Mouse (Mus musculus) brain, embryonic 18.5 days (tissue): Measurements from ENCODE around the gene Rpl10a.

Experiments used
- DNase-seq: peaks from one replicate; pipeline ENCODE4 v3.0.0-alpha.2; 2012; ENCODE audit warnings: low read depth, low spot score

The Rpl10a gene

DNA sequence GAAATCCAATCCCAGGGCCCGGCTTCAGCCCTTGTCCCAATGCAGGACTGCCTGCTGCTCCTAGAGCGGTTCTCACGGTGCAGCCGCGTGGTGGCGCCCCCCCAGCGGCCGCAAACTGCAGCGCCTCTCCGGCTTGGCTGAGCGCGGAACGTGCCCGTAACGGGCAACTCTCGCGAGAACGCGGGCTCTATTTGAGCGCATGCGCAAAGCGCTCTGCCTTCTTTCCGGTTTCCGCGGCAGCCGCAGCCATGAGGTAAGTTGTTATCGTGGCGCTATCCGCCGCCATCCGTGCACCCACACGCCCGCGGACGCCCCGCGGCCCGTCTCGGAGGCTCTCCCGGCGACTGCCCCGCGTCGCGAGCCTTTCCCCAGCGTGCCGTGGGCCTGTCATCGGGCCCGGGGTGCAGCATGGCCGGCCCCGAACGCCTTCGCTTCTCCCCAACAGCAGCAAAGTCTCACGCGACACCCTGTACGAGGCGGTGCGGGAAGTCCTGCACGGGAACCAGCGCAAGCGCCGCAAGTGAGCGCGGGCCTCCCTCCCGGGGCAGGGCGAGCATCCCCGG, at the start of gene Rpl10a:
TSS of gene Rpl10a (plus strand) at position 106 of the 563 bp plus-strand sequence.
- peak; percentile 89 for DNase-seq

DNA sequence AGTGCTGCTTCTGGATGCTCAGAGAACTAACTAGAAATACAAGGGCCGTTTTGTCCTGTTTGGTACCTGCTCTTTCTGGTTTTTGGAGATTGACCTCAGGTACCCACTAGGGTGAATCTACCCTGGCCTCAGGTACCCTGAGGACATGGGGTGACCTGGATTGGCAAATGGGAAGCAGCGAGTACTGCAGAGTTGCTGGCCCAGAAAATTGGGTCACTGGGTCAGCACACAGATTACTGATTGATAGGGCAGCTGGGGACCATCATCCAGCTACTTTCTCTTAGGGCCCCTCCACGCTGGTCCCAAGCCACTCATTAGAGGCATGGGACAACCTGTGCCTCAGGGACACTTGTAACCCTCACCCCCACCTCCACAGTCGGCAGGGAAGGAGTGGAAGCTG, 49.0 kb upstream of the Rpl10a start:
- DNase-seq, result no peak

DNA sequence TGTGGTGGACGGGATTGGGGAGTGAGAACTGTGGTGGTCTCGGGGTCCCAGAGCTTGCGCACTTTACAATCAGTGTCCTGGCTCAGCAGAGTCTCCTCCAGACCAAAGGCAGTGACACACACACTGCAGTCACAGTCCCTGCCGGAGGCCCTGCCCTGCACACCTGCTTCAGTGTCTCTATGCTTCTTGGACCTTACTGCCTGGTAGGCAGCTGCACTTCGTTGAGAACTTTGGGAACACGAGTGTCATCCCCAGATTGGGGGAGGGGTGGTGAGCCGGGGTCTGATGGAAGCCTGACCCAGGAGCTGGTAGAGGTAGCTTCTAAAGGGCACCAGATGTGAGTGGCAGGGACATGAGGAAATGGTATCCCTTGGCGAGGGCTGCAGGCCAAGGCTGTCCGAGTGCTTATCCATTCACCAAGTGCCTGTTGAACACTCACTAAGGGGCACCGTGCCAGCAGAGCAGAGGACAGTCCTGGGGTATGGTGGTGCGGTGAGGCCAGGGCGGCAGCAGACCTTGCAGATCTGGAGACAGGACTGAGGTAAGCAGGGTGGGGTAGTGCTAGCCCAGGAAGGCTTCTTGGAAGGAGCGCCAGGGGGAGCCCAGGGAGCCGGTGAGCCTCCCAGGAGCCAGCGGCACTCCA, 48.4 kb upstream of the Rpl10a start:
- no peak for DNase-seq

DNA sequence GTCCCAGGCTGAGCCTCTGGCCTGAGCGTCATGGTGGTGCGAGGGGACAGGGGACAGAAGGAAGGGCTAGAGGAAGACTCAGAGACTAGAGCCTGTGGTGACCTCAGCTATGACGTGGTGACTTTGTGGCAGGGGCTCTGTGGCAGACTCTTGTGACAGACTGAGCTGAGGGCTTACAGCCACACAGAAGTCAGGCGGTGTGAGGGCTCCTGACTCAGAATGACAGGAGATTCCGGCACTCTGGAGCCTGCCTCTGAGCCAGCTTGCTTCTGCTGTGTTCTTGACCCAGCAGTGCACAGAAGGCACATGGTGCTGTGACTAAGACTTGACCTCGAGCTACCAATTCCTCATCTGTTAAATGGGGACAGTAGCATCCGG, 47.9 kb upstream of the Rpl10a start:
- no peak for DNase-seq

DNA sequence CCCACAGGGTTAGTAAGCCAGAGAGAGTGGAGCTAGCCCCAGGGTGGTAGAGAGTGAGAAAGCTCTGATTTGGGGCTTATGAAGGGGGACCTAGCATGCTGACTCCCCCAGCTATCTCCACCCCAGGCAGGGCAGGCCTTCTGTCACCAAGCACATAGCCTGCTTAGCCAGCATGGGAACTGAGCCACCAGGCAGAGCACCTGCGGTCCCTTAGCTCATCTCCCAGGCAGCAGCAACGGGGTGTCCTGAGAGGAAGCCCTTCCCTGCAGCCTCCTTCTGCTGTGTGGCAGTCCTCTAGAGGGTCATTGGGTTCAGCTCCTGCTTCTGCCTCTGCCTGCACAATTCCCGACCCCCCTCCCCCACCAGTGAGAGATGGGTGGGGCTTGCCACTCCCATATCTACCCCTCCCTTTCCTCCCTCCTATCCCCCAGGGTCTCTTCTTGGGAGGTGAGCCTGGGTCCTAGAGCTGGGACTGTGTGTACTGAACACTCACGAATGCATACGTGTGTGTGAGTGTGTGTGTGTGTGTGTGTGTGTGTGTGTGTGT, 47.4 kb upstream of the Rpl10a start:
- DNase-seq, result no peak

DNA sequence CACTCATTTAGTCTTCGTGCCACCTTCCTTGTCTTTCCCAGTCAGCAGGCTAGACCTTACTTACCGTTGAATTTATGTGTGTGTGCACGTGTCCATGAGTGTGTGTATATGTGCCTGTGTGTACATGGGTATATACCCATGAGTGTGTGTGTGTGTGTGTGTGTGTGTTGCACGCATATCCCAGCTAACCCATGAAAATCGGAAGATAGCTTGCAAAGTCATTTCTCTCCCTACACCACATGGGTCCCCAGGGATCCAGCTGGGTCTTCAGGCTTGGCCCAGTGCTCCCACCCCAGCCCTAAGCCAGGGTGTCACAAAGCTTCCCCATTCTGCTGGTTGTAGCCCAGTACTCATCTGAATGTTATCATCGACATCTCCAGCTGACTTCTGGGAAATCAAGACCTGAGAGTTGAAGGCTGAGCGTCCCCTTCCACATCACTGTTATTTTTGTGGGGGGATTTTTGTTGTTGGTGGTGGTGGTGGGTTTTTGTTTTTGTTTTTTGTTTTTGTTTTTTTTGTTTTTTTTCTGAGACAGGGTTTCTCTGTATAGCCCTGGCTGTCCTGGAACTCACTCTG, 46.3 kb upstream of the Rpl10a start:
- no peak for DNase-seq

DNA sequence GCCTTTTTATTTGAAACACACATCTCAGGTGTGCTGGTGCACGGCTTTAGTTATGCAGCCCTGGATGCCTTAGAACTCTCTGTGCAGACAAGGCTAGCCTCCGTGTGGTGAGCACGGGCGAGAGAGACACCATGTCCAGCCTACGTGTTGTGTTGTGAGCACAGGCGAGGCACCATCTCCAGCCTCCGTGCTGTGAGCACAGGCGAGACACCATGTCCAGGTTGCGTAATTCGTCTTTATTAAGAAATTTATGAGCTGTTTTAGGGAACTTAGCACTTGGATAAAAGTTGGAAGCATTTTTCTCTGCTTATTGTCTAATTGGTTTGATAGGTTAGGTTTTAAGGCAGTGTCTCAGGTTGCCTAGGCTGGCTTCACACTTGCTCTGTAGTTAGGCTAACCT, 45.1 kb upstream of the Rpl10a start:
- no peak for DNase-seq

DNA sequence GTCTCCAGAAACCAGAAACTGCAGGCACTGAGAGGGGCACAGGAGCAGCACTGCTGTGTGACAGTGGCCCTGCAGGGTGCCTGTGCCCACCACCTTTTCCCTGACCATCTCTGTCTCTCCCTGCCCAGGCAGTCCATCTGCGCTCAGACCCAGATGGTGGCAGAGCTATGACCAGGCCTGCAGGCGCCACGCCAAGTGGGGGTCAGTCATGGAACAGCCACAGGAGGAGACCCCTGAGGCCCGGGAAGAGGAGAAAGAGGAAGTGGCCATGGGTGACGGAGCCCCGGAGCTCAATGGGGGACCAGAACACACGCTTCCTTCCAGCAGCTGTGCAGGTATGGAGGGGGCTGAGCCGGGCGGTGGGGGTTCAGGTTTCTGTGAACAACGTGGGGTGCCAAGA, 42.1 kb upstream of the Rpl10a start:
- DNase-seq, result no peak

DNA sequence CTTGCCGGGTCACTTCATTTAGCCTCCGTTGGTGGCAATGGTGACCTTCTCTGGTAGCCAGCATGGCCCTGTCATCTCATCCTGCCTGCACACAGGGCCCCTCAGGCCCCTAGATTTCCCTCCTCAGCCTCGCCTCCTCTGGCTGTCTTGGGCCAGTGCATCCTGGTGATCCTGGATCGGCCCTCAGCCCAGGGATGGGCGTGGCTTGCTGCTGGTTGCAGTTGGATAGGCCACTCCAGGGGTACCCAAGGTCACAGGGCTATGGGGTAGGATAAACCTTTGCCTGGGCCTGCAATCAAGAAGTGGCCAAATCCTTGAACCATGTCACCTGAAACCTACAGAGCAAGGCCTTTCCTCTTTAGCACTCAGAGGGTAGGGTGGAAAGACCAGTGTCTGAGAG, 41.3 kb upstream of the Rpl10a start:
- no peak for DNase-seq

DNA sequence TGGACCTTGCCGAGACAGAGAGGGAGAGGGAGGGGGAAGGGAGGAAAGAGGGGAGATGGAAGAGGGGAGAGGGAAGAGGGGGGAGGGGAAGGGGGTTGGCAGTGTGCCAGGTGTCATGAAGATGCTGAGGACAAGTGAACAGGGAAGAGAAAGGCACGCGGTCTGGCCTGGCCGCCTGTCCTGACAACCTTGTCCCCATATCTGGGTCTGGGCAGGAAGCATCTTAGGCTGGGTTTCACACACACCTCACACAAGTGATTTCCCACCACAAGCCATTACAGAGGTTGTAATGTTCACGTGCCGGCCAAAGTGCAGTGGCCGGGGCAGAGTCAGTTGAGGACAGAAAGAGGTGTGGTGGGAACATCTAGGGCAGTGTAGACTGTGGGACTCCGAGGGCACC, 40.7 kb upstream of the Rpl10a start:
- DNase-seq, result no peak

DNA sequence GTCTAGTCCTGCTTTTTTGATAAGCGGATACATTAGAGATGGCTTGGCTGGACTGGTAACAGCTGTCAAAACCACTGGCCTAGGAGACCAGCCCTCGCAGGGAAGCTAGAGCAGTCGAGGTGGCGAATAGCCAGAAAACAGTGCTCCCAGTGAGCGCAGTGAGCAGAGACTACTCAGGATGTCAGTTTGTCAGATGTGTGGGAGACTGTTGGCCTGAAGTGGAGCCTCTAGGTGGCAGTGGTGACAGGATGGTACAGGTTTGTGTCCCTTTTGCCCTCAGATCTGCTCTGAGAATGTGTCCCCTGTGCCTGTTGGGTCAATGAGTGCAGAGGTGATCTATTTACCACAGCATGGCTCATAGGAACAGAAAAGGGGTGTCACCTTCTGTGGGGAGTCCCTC, 40.3 kb upstream of the Rpl10a start:
- no peak for DNase-seq

DNA sequence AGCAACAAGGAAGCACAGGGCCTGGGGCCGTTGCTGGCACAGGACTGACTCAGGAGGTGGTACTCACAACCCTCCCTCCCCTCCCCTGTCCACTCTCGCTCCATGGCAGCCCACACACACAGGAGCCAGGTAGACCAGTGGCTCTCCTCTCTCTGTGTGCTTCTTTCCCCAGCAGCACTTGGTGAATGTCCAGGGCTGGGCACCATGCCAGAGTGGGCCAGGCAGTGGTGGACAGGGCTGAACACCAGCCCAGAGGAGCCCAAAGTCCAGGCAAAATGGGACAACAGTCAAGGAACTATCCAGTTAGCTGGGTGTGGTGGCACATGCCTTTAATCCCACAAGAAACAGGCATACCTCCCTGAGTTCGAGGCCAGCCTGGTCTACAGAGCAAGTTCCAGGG, 38.0 kb upstream of the Rpl10a start:
- DNase-seq, result no peak

DNA sequence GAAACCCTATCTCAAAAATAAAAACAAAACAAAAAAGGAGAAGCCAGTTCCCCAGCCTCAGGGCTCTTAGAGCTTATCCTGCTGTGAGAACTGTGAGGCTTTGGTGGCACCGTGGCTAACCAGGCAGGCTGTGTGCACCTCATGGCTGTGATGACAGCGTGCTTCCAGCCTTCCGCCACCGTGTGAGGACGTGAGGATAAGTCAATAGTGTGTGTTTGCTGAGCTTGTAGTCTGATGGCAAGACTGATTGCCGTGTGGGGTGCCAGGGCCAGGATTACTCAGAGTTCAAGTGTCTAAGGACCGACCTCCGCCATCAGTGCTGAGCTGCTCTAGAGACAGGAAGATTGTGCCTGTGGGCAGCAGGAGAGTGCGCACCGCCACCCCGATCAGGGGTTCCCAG, 37.6 kb upstream of the Rpl10a start:
- DNase-seq, result no peak

DNA sequence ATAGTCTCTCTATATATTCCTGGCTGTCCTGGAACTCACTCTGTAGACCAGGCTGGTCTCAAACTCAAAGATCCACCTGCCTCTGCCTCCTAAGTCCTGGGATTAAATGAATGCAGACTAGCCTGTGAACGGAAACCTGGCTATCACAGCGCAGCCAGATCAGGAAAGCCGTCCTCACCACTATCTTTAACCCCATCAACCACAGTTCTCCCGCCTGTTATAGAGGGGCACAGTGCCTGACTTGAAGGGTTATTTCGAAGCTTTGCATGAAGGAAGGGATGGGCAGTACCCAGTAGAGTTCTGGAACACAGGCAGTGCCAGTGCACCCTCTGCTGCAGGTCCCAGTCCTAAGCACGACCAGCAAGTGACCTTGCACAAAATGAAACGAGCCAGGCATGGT, 36.9 kb upstream of the Rpl10a start:
- DNase-seq, result no peak

DNA sequence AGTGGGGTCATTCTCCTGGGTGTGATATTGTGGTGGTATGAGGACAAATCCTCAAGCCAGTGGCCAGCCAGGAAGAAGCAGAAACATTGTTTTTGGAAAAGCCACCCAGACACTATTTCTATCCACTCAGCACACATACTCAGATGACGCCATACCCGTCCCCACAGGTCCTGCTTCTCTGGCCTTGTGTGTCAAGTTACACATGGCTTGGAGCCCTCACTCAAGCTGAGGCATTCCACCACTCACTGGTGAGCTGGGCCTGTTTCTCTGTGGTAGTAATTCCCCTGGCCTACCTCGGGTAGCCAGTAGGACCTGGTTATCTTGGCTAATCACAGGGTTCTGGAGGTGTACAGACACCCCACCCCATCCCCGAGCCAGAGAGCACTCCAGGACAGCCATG, 34.6 kb upstream of the Rpl10a start:
- DNase-seq, result no peak

DNA sequence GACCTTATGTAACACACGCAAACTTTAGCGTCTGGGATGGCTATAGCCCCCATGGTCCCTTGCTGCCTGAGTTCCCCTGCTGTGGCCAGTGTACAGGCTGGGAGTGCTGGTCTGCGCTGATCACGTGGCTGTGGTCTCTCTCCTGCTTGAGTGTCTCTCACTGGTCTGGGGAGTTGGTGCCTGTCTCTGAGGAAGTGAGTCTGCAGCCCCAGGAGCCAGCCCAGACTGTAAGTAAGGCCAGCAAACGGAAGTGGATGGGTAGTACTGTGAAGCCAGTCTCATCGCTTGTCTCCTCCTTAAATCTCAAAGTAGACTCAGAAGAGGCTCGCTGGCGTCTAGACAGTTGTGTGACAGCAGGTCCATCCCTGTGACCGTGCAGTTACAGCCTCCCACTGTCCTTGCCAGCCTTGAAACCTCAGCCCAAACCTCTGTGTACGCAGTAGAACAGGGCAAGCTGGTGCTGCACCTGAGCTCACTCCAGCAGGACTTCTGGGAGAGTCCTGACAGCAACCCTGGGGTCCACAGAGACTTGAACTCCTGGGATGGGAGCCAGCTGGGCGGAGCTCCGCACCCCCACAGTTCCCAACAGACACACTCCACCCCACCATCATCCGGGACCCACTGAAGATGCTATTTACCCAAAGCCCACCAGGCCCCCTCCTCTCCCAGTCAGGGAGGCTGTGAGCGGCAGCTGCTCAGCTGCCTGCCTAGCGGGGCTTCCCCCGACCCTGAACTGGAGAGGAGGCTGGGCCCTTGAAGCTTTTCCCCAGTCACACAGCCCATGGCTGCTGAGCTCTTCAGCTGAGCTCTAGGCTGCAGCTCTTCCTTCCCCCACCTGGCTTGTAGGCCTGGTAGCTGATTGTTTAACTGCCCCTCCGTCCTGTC, 33.6 kb upstream of the Rpl10a start:
- DNase-seq, result no peak

DNA sequence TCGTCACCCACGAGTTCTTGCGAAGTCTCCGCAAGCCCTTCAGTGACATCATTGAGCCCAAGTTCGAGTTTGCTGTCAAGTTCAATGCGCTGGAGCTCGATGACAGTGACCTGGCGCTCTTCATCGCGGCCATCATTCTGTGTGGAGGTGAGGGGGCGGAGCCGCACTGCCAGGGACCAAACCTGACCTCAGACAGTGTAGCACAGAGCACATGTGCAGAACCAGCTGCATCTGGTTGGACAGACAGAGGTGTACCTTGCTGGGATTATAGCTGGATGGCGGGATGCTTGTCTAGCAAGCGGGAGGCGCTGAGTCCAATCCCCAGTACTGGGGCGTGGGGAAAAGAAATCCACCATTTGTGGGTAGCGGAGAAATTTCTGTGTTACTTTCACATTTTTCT, 29.4 kb upstream of the Rpl10a start:
- no peak for DNase-seq

DNA sequence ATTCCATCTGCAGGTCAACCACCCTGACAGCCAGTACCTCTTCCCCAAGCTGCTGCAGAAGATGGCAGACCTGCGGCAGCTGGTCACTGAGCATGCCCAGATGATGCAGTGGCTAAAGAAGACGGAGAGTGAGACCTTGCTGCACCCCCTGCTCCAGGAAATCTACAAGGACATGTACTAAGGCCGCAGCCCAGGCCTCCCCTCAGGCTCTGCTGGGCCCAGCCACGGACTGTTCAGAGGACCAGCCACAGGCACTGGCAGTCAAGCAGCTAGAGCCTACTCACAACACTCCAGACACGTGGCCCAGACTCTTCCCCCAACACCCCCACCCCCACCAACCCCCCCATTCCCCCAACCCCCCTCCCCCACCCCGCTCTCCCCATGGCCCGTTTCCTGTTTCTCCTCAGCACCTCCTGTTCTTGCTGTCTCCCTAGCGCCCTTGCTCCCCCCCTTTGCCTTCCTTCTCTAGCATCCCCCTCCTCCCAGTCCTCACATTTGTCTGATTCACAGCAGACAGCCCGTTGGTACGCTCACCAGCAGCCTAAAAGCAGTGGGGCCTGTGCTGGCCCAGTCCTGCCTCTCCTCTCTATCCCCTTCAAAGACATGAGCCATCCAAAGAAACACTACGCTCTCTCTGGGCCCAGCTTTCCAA, 28.5 kb upstream of the Rpl10a start:
- DNase-seq, result no peak

DNA sequence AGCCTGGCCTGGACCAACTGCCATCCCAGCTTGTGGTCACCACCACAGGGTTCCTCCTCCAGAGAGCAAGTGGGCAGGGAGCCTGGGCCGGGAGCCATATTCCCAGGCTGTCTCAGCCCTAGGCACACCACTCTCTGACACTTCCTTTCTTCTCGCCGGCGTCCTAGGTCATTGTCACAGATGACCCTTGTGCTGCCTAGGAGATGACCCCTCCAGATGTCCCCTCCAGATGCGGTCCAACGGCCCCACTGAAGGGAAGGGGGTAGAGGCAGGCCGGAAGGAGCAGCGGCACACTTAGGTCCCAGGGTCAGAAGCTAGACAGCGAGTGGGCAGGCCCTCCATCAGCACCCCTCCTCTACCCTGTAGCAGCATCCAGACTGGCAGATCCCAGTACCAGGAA, 27.9 kb upstream of the Rpl10a start:
- no peak for DNase-seq

DNA sequence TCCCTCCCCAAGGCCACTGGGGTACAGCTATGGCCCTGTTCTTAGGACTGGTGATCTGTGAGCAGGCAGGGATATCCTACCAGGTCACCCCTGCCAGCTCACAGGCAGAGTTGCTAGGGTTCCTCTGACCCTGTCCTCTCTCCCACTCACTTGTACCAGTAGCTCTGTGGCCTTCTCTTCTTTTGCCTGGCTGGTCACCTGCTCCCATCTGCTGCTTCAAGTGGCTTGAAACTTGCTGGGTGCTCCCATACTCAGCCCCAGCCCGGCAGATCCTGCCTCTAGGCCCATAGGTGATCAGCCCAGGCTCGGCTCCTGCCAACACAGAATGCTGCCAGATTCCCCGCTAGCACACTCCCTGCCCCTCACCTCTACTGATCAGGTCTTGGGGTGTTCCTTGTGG, 27.4 kb upstream of the Rpl10a start:
- DNase-seq, result no peak

DNA sequence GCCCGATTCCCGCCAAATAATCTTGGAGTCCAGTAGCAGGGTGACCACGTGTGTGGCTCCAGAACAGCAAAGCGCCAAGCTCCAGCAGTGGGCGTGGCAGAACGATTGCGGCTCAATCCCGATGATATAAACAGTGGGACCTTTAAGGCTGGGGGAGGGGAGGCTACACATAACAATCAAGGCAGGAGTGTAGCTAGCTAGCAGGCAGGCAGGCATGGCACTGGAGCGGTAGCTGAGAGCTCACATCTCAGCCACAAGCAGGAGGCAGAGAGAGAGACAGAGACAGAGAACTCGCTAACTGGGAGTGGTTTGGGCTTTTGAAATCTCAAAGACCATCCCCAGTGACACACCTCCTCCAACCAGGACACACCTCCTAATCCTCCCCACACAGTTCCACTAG, 23.1 kb upstream of the Rpl10a start:
- no peak for DNase-seq
